Mouse (Mus musculus) kidney, adult 2 months (tissue): ENCODE measurements around the gene Gm11020.

Experiments used
- CTCF ChIP-seq: fragments of 200-500 bp; conservative IDR thresholded peaks from 2 replicates; pipeline ENCODE4 v1.5.1; 2011; ENCODE audit warnings: low read depth, mild to moderate bottlenecking, control low read depth, low read length, moderate library complexity, mixed read lengths; ENCODE audit not compliant: insufficient read depth, insufficient read length
- POLR2A ChIP-seq: fragments of 200-500 bp; IDR thresholded peaks from one replicate; pipeline ENCODE4 v1.6.1; 2011; ENCODE audit warnings: low read depth, low read length, control low read depth

DNA sequence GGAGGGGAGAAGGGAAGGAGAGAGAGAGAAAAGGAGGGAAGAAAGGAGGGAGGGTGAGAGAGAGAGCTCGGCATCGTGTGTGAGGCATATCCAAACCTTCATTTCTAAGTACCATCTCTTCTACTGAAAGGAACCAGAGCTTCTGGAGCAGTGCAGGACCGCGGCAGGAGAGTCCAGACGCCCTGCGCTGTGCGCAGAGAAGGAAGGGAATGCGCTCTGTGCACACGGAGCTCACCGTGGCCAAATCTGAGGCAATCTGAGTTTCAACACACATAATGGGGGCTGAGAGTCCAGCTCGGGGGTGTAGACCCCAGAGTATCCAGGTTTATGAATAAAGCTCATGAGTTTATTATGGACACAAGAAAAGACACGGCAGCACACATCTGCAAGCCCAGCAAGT is 48.2 kb downstream of the Gm11020 start:
- TF ChIP-seq CTCF (no peak), POLR2A (no peak)
